Mouse (Mus musculus) effector memory CD4-positive, alpha-beta T cell, adult 5 months (primary cell): ENCODE data around the gene Gm10840. TPM values are rescaled to one million over a fixed set of nuclear protein-coding genes. Genes with fewer than 3 reads are reported as not detected.

Experiments used
- polyA plus RNA-seq: library from polyadenylated mRNA; unstranded; fragments of 100-300 nt; shearing (Covaris generic); gene quantifications from one replicate; pipeline ENCODE4 v1.2.1, GENCODE M21; 2017

Gene Gm10840
- polyA plus RNA-seq = not detected

GRCm38 (mm10) chr11:106160841-106161721 lies at the start of gene Gm10840, which contains the start of gene Limd2:
TSS of gene Gm10840 (plus strand) at chr11:106160850.
TSS of gene Limd2 (minus strand) at chr11:106160860.

GRCm38 (mm10) chr11:106202123-106202465 lies 41.4 kb downstream of the Gm10840 start, which contains the start of gene Strada:
TSS of gene Strada (minus strand) at chr11:106202168.

Other genes with a start within 250 kb of the Gm10840 start
- 0.80 TPM for gene Cyb561, start 207.5 kb upstream of the Gm10840 start, polyA plus RNA-seq
- gene Ace, start 192.9 kb upstream of the Gm10840 start, polyA plus RNA-seq = not detected
- not detected for gene Ace3, start 166.2 kb upstream of the Gm10840 start, polyA plus RNA-seq
- 0.15 TPM for gene Kcnh6, start 152.7 kb upstream of the Gm10840 start, polyA plus RNA-seq
- 81.6 TPM for gene Dcaf7, start 124.0 kb upstream of the Gm10840 start, polyA plus RNA-seq
- 5.0 TPM for gene Taco1, start 94.8 kb upstream of the Gm10840 start, polyA plus RNA-seq
- 102 TPM for gene Map3k3, start 76.2 kb upstream of the Gm10840 start, polyA plus RNA-seq
- 940 TPM for gene Limd2, start within 50 bp of the Gm10840 start, polyA plus RNA-seq
- 28.5 TPM for gene Strada, start 41.3 kb downstream of the Gm10840 start, polyA plus RNA-seq
- 66.9 TPM for gene Ccdc47, start 55.5 kb downstream of the Gm10840 start, polyA plus RNA-seq
- 105 TPM for gene Ddx42, start 56.1 kb downstream of the Gm10840 start, polyA plus RNA-seq
- gene Ftsj3, start 95.2 kb downstream of the Gm10840 start, polyA plus RNA-seq = 67.4 TPM
- 120 TPM for gene Psmc5, start 95.3 kb downstream of the Gm10840 start, polyA plus RNA-seq
- gene Smarcd2, start 112.1 kb downstream of the Gm10840 start, polyA plus RNA-seq = 116 TPM
- not detected for gene Tcam1, start 115.8 kb downstream of the Gm10840 start, polyA plus RNA-seq
- gene Gh, start 141.0 kb downstream of the Gm10840 start, polyA plus RNA-seq = not detected
- gene Cd79b, start 153.9 kb downstream of the Gm10840 start, polyA plus RNA-seq = 0.31 TPM
- gene Scn4a, start 192.4 kb downstream of the Gm10840 start, polyA plus RNA-seq = not detected
- gene Prr29, start 204.6 kb downstream of the Gm10840 start, polyA plus RNA-seq = not detected
- 82.2 TPM for gene Icam2, start 227.2 kb downstream of the Gm10840 start, polyA plus RNA-seq